Mouse (Mus musculus): ENCODE measurements at regions not wholly inside any gene's neighbourhood (a gene's known extent, or its start where the extent isn't known, plus 50 kb on each side); places are given as distances from the start of the nearest gene placed in this dataset.

DNA sequence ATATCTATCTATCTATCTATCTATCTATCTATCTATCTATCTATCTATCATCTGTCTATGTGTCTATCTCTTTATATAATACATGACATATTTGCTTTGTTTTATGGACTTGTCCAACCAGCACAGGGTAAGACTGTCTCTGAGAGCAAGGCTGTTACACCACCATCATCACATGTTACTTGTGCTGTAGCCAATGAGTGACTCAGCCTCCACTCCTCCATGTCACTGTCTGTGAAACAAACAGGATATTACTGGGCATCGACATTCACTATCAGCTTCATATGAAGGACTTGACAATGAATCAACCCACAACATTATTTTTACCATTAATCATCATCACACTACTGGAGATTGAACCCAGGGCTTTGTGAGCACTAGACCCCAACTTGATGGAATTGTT lies 549.0 kb downstream of the Med13l start:
- H3K9me3 ChIP-seq (replicated peaks; ENCODE audit: insufficient read depth, low read length) = no peaks in the 10 kb centered on the region
- H3K9ac ChIP-seq (ENCODE audit: control insufficient read depth, low read depth, low read length, poor library complexity, severe bottlenecking) = no peak overlapping the region
- H3K4me1 ChIP-seq (ENCODE audit: control insufficient read depth in 1 of 2, insufficient read depth in 2 of 2, low read length in 2 of 2) = no peaks in the 10 kb centered on the region
- no peak for DNase-seq (ENCODE audit: low read depth, low spot score)
- no peaks in the 10 kb centered on the region for H3K79me2 ChIP-seq (ENCODE audit: control insufficient read depth, insufficient read depth, low read length, poor library complexity)
- no peak overlapping the region for H3K27ac ChIP-seq (ENCODE audit: control insufficient read depth, low read depth, low read length)
- H3K27me3 ChIP-seq (ENCODE audit: control insufficient read depth in 1 of 2, insufficient read depth in 2 of 2, low read length in 2 of 2) = no peaks in the 10 kb centered on the region
- no peak overlapping the region for H3K4me3 ChIP-seq (ENCODE audit: control insufficient read depth in 1 of 2, insufficient read depth in 1 of 2, low read depth in 2 of 2, low read length in 2 of 2)
- no peak for TF ChIP-seq TAL1 (IDR thresholded peaks at IDR 0.05; ENCODE audit: low read length)
- TF ChIP-seq POLR2AphosphoS5 (IDR thresholded peaks at IDR 0.05; ENCODE audit: borderline replicate concordance, low read depth, low read length) = no peak
- TF ChIP-seq KAT2A (conservative IDR thresholded peaks at IDR 0.05; ENCODE audit: low read depth, low read length) = no peak
- no peak for TF ChIP-seq ZKSCAN1 (IDR thresholded peaks at IDR 0.05; ENCODE audit: low read depth, low read length)
- no peaks in the 10 kb centered on the region for H3K36me3 ChIP-seq (ENCODE audit: control insufficient read depth in 1 of 2, insufficient read depth in 2 of 2, low read length in 2 of 2)

DNA sequence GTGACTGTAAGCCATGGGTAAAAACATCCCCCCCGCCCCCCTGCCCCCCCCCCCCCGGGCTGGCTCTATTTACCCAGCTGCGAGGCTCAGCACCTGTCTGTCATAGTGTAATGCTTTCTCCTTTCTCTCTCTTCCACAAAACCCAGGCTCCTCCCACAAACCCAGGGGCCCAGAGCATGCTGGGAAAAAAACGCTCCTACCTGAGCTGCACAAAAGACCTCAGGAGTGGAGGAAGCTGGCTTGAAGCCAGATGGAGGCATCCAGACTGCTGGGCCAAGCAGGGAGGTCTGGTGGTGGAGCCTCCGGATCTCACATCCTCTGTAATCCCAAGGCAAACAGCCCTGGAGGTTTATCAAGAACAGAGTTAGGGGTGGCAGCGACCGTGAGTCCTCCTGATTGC lies 553.6 kb downstream of the Med13l start:
- Histone ChIP-seq H3K27me3 (ENCODE audit: control insufficient read depth in 1 of 2, insufficient read depth in 2 of 2, low read length in 2 of 2) (no peaks in the 10 kb centered on the region), H3K9me3 (replicated peaks; ENCODE audit: insufficient read depth, low read length) (no peaks in the 10 kb centered on the region), H3K79me2 (ENCODE audit: control insufficient read depth, insufficient read depth, low read length, poor library complexity) (no peaks in the 10 kb centered on the region), H3K27ac (ENCODE audit: control insufficient read depth, low read depth, low read length) (no peak overlapping the region), H3K4me3 (ENCODE audit: control insufficient read depth in 1 of 2, insufficient read depth in 1 of 2, low read depth in 2 of 2, low read length in 2 of 2) (no peak overlapping the region), H3K36me3 (ENCODE audit: control insufficient read depth in 1 of 2, insufficient read depth in 2 of 2, low read length in 2 of 2) (no peaks in the 10 kb centered on the region), H3K4me1 (ENCODE audit: control insufficient read depth in 1 of 2, insufficient read depth in 2 of 2, low read length in 2 of 2) (no peaks in the 10 kb centered on the region), H3K9ac (ENCODE audit: control insufficient read depth, low read depth, low read length, poor library complexity, severe bottlenecking) (no peak overlapping the region)
- no peak for TF ChIP-seq RCOR1 (IDR thresholded peaks at IDR 0.05; ENCODE audit: low read depth, low read length)
- TF ChIP-seq MAFK (IDR thresholded peaks at IDR 0.05; ENCODE audit: borderline replicate concordance, low read depth, low read length) = no peak
- no peak for TF ChIP-seq SMC3 (IDR thresholded peaks at IDR 0.05; ENCODE audit: low read depth, low read length)
- no peak for TF ChIP-seq KAT2A (conservative IDR thresholded peaks at IDR 0.05; ENCODE audit: low read depth, low read length)
- TF ChIP-seq E2F4 (IDR thresholded peaks at IDR 0.05; ENCODE audit: borderline replicate concordance, low read depth, low read length) = no peak
- no peak for TF ChIP-seq ZKSCAN1 (IDR thresholded peaks at IDR 0.05; ENCODE audit: low read depth, low read length)
- TF ChIP-seq POLR2AphosphoS5 (IDR thresholded peaks at IDR 0.05; ENCODE audit: borderline replicate concordance, low read depth, low read length) = no peak
- TF ChIP-seq BHLHE40 (IDR thresholded peaks at IDR 0.05; ENCODE audit: borderline replicate concordance, low read depth, low read length) = no peak
- no peak for TF ChIP-seq USF2 (IDR thresholded peaks at IDR 0.05; ENCODE audit: borderline replicate concordance in 1 of 2, insufficient read depth in 1 of 2, low read depth in 1 of 2, low read length in 2 of 2)
- no peak for TF ChIP-seq ETS1 (IDR thresholded peaks at IDR 0.05; ENCODE audit: low read depth, low read length)
- TF ChIP-seq HCFC1 (IDR thresholded peaks at IDR 0.05; ENCODE audit: low read depth, low read length) = no peak
- no peak for TF ChIP-seq ZC3H11A (IDR thresholded peaks at IDR 0.05; ENCODE audit: low read depth, low read length)
- no peak for TF ChIP-seq ELF1 (IDR thresholded peaks at IDR 0.05; ENCODE audit: low read depth, low read length)
- no peak for TF ChIP-seq UBTF (IDR thresholded peaks at IDR 0.05; ENCODE audit: borderline replicate concordance, insufficient read depth, low read depth, low read length)
- no peak for TF ChIP-seq NRF1 (IDR thresholded peaks at IDR 0.05; ENCODE audit: insufficient read depth, low read depth, low read length, poor library complexity, severe bottlenecking)
- no peak for TF ChIP-seq ZNF384 (IDR thresholded peaks at IDR 0.05; ENCODE audit: low read depth, low read length)
- TF ChIP-seq JUND (IDR thresholded peaks at IDR 0.05; ENCODE audit: low read depth, low read length) = no peak
- TF ChIP-seq CHD1 (IDR thresholded peaks at IDR 0.05; ENCODE audit: low read depth, low read length) = no peak
- no peak for DNase-seq (ENCODE audit: low read depth, low spot score)
